Mouse (Mus musculus) embryonic facial prominence, embryonic 13.5 days (tissue): Measurements from ENCODE around the gene Tmem19. TPM values are rescaled to one million over a fixed set of nuclear protein-coding genes. Genes with fewer than 3 reads are reported as not detected.

ENCODE experiments used
- ATAC-seq: fragments of 200-750 bp; cut with Nextera tagmentation; 2 replicates; pipeline ENCODE4 v1.8.0; 2017; ENCODE audit warnings: low read depth; ENCODE audit not compliant: insufficient number of reproducible peaks, insufficient read depth, low FRiP score, low TSS enrichment
- H3K27ac ChIP-seq: fragments of 300-500 bp; sonication (generic); 2 replicates; pipeline ENCODE4 v1.5.1; 2015; ENCODE audit warnings: moderate library complexity, mild to moderate bottlenecking, inconsistent platforms
- H3K27me3 ChIP-seq: fragments of 300-500 bp; sonication (generic); 2 replicates; pipeline ENCODE4 v1.6.1; 2015; ENCODE audit warnings: mild to moderate bottlenecking, inconsistent platforms
- H3K36me3 ChIP-seq: fragments of 300-500 bp; sonication (generic); 2 replicates; pipeline ENCODE4 v1.6.1; 2015; ENCODE audit warnings: mild to moderate bottlenecking, inconsistent platforms
- H3K4me1 ChIP-seq: fragments of 300-500 bp; sonication (generic); 2 replicates; pipeline ENCODE4 v1.6.1; 2015; ENCODE audit warnings: inconsistent platforms
- H3K4me2 ChIP-seq: fragments of 300-500 bp; sonication (generic); 2 replicates; pipeline ENCODE4 v1.6.1; 2015; ENCODE audit warnings: moderate library complexity, mild to moderate bottlenecking, inconsistent platforms
- H3K4me3 ChIP-seq: fragments of 300-500 bp; sonication (generic); 2 replicates; pipeline ENCODE4 v1.5.1; 2015; ENCODE audit warnings: mild to moderate bottlenecking, inconsistent platforms
- H3K9ac ChIP-seq: fragments of 300-500 bp; sonication (generic); 2 replicates; pipeline ENCODE4 v1.6.1; 2015; ENCODE audit warnings: mild to moderate bottlenecking, inconsistent platforms
- H3K9me3 ChIP-seq: fragments of 300-500 bp; sonication (generic); 2 replicates; pipeline ENCODE4 v1.6.1; 2016; ENCODE audit warnings: inconsistent platforms
- WGBS: fragments of 180-500 bp; shearing (Covaris S2); methylation state at CpG from one replicate; pipeline ENCODE4 v1.1.7; 2015; ENCODE audit warnings: mixed read lengths; 5-methylcytosine and 5-hydroxymethylcytosine counted together
- polyA plus RNA-seq: library from polyadenylated mRNA; unstranded; fragments of >200 nt; fragmentation: Nextera tagmentation; extraction: Ambion mirVana; gene quantifications from 2 replicates; pipeline ENCODE4 v1.2.1, GENCODE M21; 2015

Tmem19 gene
- polyA plus RNA-seq, 1 experiment from 2014 or later, result 27.3 TPM

GRCm38 (mm10) chr10:115381506-115382084 lies 19.3 kb upstream of the Tmem19 start:
- Histone ChIP-seq H3K4me1 (peaks cover 12% of the 10 kb centered on the region), H3K36me3 (0 out of 2 replicates have a peak, but pooled peaks cover 7% of the 10 kb centered on the region), H3K4me3 (no peak overlapping the region), H3K9ac (no peak overlapping the region), H3K9me3 (no peaks in the 10 kb centered on the region), H3K4me2 (no peak overlapping the region), H3K27me3 (no peaks in the 10 kb centered on the region), H3K27ac (no peak overlapping the region)
- ATAC-seq, result no peak
- WGBS, result 86% methylated on average over 2 of the region's 2 CpGs

- ATAC-seq, result no peak
- peaks cover 16% of the 10 kb centered on the region for H3K4me1 ChIP-seq
- WGBS, result 85% methylated on average over 4 of the region's 4 CpGs
- H3K36me3 ChIP-seq, result no peaks in the 10 kb centered on the region
- H3K9ac ChIP-seq, result peak overlapping the region; percentile 73
- no peaks in the 10 kb centered on the region for H3K9me3 ChIP-seq
- peak overlapping the region; percentile 94; the same call in 1 of the 2 replicates for H3K27ac ChIP-seq
- H3K4me2 ChIP-seq, result peak overlapping the region; percentile 72
- H3K27me3 ChIP-seq, result no peaks in the 10 kb centered on the region
- peak overlapping the region; percentile 63; the same call in 1 of the 2 replicates for H3K4me3 ChIP-seq
Observed at GRCm38 (mm10) chr10:115363151-115363550, 850 bp upstream of the Tmem19 start.

DNA sequence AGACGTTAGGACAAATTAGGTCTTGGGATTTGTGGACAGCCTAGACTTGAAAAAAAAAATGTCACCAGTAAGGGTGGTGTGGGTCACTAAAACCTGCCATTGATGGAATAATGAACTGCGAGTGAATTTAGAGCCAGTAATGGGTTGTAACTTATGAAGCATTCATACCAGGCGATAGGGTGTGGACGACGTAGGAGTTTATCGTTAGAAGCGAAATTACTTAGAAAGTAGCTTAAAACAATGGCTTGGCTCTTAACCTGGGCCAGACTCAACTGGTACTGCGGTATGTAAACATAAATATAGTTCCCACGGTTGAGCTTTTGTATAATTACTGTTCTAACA lies 293 bp upstream of the Tmem19 start:
- ATAC-seq, result no peak

GRCm38 (mm10) chr10:115359066-115359465 lies 3.2 kb downstream of the Tmem19 start:
- Histone ChIP-seq H3K27ac (no peak overlapping the region), H3K36me3 (peaks cover 17% of the 10 kb centered on the region), H3K4me3 (no peak overlapping the region), H3K9ac (no peak overlapping the region), H3K27me3 (no peaks in the 10 kb centered on the region), H3K4me1 (peaks cover 16% of the 10 kb centered on the region), H3K4me2 (no peak overlapping the region), H3K9me3 (no peaks in the 10 kb centered on the region)
- 87% methylated on average over 7 of the region's 7 CpGs for WGBS
- ATAC-seq, result no peak

More for the DNA sequence above, 293 bp upstream of the Tmem19 start:
- Histone ChIP-seq H3K36me3 (no peaks in the 10 kb centered on the region), H3K27ac (peak overlapping the region; percentile 94), H3K27me3 (no peaks in the 10 kb centered on the region), H3K4me1 (peaks cover 16% of the 10 kb centered on the region), H3K4me2 (peak overlapping the region; percentile 72), H3K9me3 (no peaks in the 10 kb centered on the region), H3K4me3 (peak overlapping the region; percentile 63), H3K9ac (peak overlapping the region; percentile 73)
- WGBS, result 9% methylated on average over 9 of the region's 9 CpGs

- no peak for ATAC-seq
- H3K36me3 ChIP-seq, result peaks cover 17% of the 10 kb centered on the region
- WGBS, result 94% methylated on average over 17 of the region's 17 CpGs
- no peak overlapping the region for H3K9ac ChIP-seq
- no peak overlapping the region for H3K4me2 ChIP-seq
- no peak overlapping the region for H3K4me3 ChIP-seq
- H3K27ac ChIP-seq, result no peak overlapping the region
- no peaks in the 10 kb centered on the region for H3K27me3 ChIP-seq
- H3K4me1 ChIP-seq, result peaks cover 15% of the 10 kb centered on the region
- no peaks in the 10 kb centered on the region for H3K9me3 ChIP-seq
Observed at GRCm38 (mm10) chr10:115358216-115358919, 3.9 kb downstream of the Tmem19 start.

- ATAC-seq, result no peak
- no peak overlapping the region for H3K27ac ChIP-seq
- peaks cover 17% of the 10 kb centered on the region for H3K36me3 ChIP-seq
- no peak overlapping the region for H3K4me3 ChIP-seq
- H3K4me2 ChIP-seq, result no peak overlapping the region
- no peaks in the 10 kb centered on the region for H3K9me3 ChIP-seq
- peaks cover 4% of the 10 kb centered on the region for H3K4me1 ChIP-seq
- H3K27me3 ChIP-seq, result no peaks in the 10 kb centered on the region
- WGBS, result 86% methylated on average over 6 of the region's 7 CpGs
- no peak overlapping the region for H3K9ac ChIP-seq
Observed at GRCm38 (mm10) chr10:115356106-115356505, 6.2 kb downstream of the Tmem19 start.

- WGBS, result 86% methylated on average over 6 of the region's 6 CpGs
- H3K9me3 ChIP-seq, result no peaks in the 10 kb centered on the region
- H3K4me1 ChIP-seq, result no peaks in the 10 kb centered on the region
- no peak for ATAC-seq
- no peak overlapping the region for H3K9ac ChIP-seq
- no peaks in the 10 kb centered on the region for H3K27me3 ChIP-seq
- peaks cover 17% of the 10 kb centered on the region for H3K36me3 ChIP-seq
- H3K27ac ChIP-seq, result no peak overlapping the region
- H3K4me3 ChIP-seq, result no peak overlapping the region
- H3K4me2 ChIP-seq, result no peak overlapping the region
Observed at GRCm38 (mm10) chr10:115355016-115355415, 7.3 kb downstream of the Tmem19 start.

GRCm38 (mm10) chr10:115354553-115354952 lies 7.7 kb downstream of the Tmem19 start:
- Histone ChIP-seq H3K36me3 (peaks cover 17% of the 10 kb centered on the region), H3K27me3 (no peaks in the 10 kb centered on the region), H3K4me1 (no peaks in the 10 kb centered on the region), H3K27ac (no peak overlapping the region), H3K4me3 (no peak overlapping the region), H3K9me3 (no peaks in the 10 kb centered on the region), H3K4me2 (no peak overlapping the region), H3K9ac (no peak overlapping the region)
- ATAC-seq, result no peak
- 70% methylated on average over 6 of the region's 6 CpGs for WGBS

DNA sequence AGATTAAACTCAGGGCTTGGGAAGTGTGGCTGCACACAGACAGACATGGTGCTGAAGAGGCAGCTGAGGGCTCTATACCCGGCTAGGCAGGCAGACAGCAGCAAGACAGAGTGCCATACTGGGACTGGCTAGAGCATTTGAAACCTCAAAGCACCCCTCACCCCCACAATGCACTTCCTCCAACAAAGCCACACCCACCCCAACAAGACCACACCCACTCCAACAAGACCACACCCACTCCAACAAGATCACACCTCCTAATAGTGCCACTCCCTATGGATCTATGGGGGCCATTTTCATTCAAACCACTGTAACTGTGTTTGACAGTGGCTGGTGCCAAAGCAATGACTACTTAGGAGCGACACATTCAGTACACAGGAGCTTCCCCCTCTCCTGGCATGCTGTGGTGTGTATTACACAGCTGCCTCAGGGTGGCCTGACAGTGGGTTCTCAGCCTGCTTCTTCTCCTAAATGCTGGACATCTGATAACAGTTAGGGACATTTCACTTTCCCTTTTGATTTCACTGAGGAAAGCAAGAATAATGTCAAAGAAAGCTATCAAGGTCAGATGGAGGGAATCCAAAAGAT lies 11.4 kb downstream of the Tmem19 start:
- Histone ChIP-seq H3K27me3 (no peaks in the 10 kb centered on the region), H3K4me1 (no peaks in the 10 kb centered on the region), H3K4me3 (no peak overlapping the region), H3K9me3 (no peaks in the 10 kb centered on the region), H3K9ac (no peak overlapping the region), H3K27ac (no peak overlapping the region), H3K4me2 (no peak overlapping the region), H3K36me3 (peaks cover 12% of the 10 kb centered on the region)
- WGBS, result 77% methylated on average over 2 of the region's 2 CpGs
- no peak for ATAC-seq

GRCm38 (mm10) chr10:115349509-115349908 lies 12.8 kb downstream of the Tmem19 start:
- Histone ChIP-seq H3K36me3 (peaks cover 13% of the 10 kb centered on the region), H3K27me3 (no peaks in the 10 kb centered on the region), H3K27ac (no peak overlapping the region; the same call in 1 of the 2 replicates), H3K4me1 (no peaks in the 10 kb centered on the region), H3K4me2 (no peak overlapping the region), H3K4me3 (no peak overlapping the region), H3K9ac (no peak overlapping the region), H3K9me3 (no peaks in the 10 kb centered on the region)
- 85% methylated on average over 7 of the region's 7 CpGs for whole genome bisulfite sequencing
- no peak for ATAC-seq

- 72% methylated on average over 10 of the region's 10 CpGs for WGBS
- no peak overlapping the region for H3K4me3 ChIP-seq
- H3K27me3 ChIP-seq, result no peaks in the 10 kb centered on the region
- peak; percentile 64; the same call in 1 of the 2 replicates for ATAC-seq
- no peak overlapping the region for H3K4me2 ChIP-seq
- H3K9ac ChIP-seq, result no peak overlapping the region
- H3K36me3 ChIP-seq, result peaks cover 13% of the 10 kb centered on the region
- H3K27ac ChIP-seq, result no peak overlapping the region
- H3K9me3 ChIP-seq, result no peaks in the 10 kb centered on the region
- H3K4me1 ChIP-seq, result no peaks in the 10 kb centered on the region
Observed at GRCm38 (mm10) chr10:115349029-115349428, 13.3 kb downstream of the Tmem19 start.

DNA sequence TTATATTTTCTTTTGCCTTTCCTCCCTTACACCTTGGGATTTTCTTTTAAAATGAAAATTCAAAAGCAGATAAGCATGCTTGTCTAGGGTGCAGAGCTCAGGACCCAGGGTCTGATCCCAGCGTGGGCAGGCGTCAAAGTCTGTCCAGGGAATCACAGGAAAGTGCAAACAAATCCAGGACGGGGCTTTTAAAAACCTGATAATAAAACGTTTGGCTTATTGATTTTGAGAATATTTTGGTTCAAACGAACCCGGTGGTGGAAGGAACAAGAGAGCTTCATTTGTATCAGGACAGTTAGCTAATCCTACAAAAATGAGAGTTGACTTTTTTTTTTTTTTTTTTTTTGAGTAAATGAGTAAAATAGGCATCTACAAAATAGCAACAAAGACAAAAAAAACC lies 14.2 kb downstream of the Tmem19 start:
- ATAC-seq, result no peak
- Histone ChIP-seq H3K27ac (no peak overlapping the region), H3K36me3 (peaks cover 15% of the 10 kb centered on the region), H3K4me3 (no peak overlapping the region), H3K4me2 (no peak overlapping the region), H3K9ac (no peak overlapping the region), H3K9me3 (no peaks in the 10 kb centered on the region), H3K27me3 (no peaks in the 10 kb centered on the region), H3K4me1 (no peaks in the 10 kb centered on the region)
- 84% methylated on average over 6 of the region's 6 CpGs for WGBS
